Mouse (Mus musculus) CH12.LX (cell line): ENCODE measurements around the gene Vkorc1l1.

Source experiments
- CHD2 ChIP-seq: IDR thresholded peaks from 2 replicates; pipeline ENCODE4 v1.6.1; 2011; ENCODE audit warnings: low read length, improper control_type of control experiment
- CTCF ChIP-seq, 2 experiments: IDR thresholded peaks in 1 of 2; conservative IDR thresholded peaks in 1 of 2; 2 replicates each; pipeline ENCODE4 v1.5.1; 2011 to 2012; ENCODE audit warnings: low read depth in 2 of 2, low read length in 2 of 2, improper control_type of control experiment in 1 of 2, inconsistent platforms in 1 of 2, mild to moderate bottlenecking in 1 of 2, moderate library complexity in 1 of 2
- E2F4 ChIP-seq: IDR thresholded peaks from 2 replicates; pipeline ENCODE4 v1.6.1; 2011; ENCODE audit warnings: low read depth, low read length, improper control_type of control experiment; ENCODE audit not compliant: insufficient replicate concordance
- HCFC1 ChIP-seq: IDR thresholded peaks from 2 replicates; pipeline ENCODE4 v1.6.1; 2012; ENCODE audit warnings: low read depth, mild to moderate bottlenecking, inconsistent platforms, low read length, improper control_type of control experiment
- JUND ChIP-seq: conservative IDR thresholded peaks from 2 replicates; pipeline ENCODE4 v1.6.1; 2011; ENCODE audit warnings: low read depth, low read length, improper control_type of control experiment
- MAX ChIP-seq: IDR thresholded peaks from 2 replicates; pipeline ENCODE4 v1.6.1; 2011; ENCODE audit warnings: low read length, improper control_type of control experiment
- NELFE ChIP-seq: IDR thresholded peaks from 2 replicates; pipeline ENCODE4 v1.6.1; 2011; ENCODE audit warnings: low read depth, low read length, improper control_type of control experiment
- POLR2A ChIP-seq: IDR thresholded peaks from 2 replicates; pipeline ENCODE4 v1.6.1; 2011; ENCODE audit warnings: low read depth, mild to moderate bottlenecking, improper control_type of control experiment, low read length
- USF2 ChIP-seq: conservative IDR thresholded peaks from 2 replicates; pipeline ENCODE4 v1.6.1; 2011; ENCODE audit warnings: low read depth, low read length, improper control_type of control experiment
- ZKSCAN1 ChIP-seq: IDR thresholded peaks from 2 replicates; pipeline ENCODE4 v1.6.1; 2012; ENCODE audit warnings: low read depth, inconsistent platforms, low read length, improper control_type of control experiment, borderline replicate concordance

- TF ChIP-seq E2F4 (no peak), MAX (no peak), POLR2A (no peak), NELFE (no peak), HCFC1 (no peak), USF2 (no peak), CHD2 (no peak), CTCF (conservative IDR thresholded peaks at IDR 0.05 in 1 of 2, IDR thresholded peaks at IDR 0.05 in 1 of 2; ENCODE audit: low read depth in 2 of 2, low read length in 2 of 2) (no peak), JUND (no peak), ZKSCAN1 (no peak)
Observed at GRCm38 (mm10) chr5:129966448-129966847, 24.7 kb downstream of the Vkorc1l1 start.
